Mouse (Mus musculus) kidney, postnatal 25 days (tissue): Measurements from ENCODE around the gene Gabrr3.

Source experiments
- DNase-seq, 2 experiments: peaks; one replicate each; pipeline ENCODE4 v3.0.0; 2021; ENCODE audit warnings: mixed read lengths in 2 of 2

Gene Gabrr3

DNA sequence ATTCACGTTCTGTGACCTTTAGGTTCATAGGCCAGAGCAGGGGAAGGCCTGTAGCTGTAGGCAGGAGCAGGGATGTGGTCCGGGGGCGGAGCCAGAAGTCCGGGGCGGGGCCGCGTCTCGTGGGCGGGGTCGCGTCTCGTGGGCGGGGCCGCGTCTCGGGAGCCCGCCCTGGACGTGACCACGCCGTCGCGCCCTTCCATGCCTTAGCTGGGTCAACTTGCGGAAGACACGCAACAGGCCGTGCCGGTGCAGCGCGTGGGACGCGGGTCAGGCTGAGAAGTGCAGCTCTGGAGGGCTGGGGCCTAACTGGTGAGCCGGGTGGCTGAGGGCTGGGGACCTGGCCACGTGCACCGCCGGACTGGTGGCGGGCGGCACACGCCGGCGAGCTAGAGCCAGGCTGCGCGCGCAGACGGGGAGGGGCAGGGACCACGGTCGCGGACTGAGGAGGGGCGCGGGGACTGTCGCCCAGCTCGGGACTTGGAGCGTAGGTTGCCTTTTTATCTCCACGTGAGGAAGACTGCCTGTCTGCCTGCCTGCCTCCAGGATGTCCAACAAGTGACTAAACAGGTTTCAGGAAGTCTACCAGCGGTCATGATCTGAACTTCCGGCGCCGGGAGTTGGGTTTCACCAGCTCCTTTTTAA is 64.6 kb downstream of the Gabrr3 start, which contains the start of gene Riox2:
Gene Riox2, plus strand, starts transcription at position 139 of the 642 bp plus-strand sequence.
- peak; percentile 83 to 91 for DNase-seq

- no peak for DNase-seq
These were observed 65.4 kb downstream of the Gabrr3 start for GRCm38 (mm10) chr16:59472546-59472945.

- DNase-seq: peak; percentile 70 to 84
These were observed 67.7 kb downstream of the Gabrr3 start for GRCm38 (mm10) chr16:59474788-59475187.

DNA sequence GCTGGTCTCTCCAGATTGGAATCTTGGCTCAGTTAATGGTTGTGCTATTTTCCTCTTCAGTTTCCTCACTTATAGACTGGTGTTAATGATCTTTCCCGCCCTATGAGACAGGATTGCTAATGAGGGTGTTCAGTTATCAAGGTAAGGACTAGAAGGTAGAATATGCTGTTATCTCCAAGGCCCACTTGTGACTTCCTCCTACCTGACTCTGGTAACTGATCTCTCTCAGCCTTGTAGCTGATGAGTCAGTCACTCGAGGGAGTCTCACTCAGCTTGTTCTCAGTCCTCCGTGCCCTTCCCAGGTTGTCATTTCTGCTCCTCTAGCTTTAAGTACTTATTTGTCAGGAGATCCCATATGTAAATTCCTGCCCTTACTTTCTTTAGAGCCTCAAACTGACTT is 70.8 kb downstream of the Gabrr3 start:
- DNase-seq: no peak

- DNase-seq: peak; percentile 14 to 42
These were observed 80.1 kb downstream of the Gabrr3 start for GRCm38 (mm10) chr16:59487239-59487638.

- no peak for DNase-seq
These were observed 80.9 kb downstream of the Gabrr3 start for GRCm38 (mm10) chr16:59487975-59488548.

GRCm38 (mm10) chr16:59493199-59493598 is 86.1 kb downstream of the Gabrr3 start:
- DNase-seq: peak; percentile 60 to 80

DNA sequence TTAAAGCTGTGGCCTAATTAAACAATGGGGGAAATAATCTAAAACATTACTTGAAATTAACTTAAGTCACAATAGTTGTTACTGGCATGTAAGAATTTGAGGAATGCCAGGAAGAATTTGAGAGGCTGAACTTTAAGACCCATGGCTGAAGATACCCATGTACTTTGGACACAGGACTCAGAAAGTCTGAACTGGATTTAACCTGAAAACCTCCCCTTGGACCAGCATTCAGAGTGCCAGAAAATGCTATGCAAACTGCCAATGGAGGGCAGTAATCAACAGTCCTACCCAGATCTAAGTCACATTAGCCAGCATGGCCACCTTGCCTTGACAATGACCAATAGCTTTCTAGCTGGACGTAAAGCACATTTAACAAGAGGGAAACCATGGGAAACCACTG is 90.8 kb downstream of the Gabrr3 start:
- peak; percentile 35 to 41 for DNase-seq

DNA sequence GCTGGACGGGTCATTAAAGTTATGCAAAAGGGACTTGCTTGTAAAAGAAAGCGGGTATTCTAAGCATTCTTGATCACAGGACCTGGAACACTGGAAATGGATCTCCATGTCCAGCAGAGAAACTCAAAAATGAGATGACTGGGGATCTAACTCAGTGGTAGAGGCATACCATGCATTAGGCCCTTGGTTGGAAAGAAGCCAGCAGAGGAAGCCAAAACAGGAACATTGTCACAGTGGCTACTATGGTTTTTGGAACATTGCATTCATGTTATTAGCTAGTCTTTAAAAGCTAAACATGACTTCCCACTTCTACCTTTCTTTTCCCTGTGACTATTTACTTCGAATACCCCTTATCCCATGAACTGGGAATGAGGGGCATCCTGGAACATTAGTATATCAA is 92.0 kb downstream of the Gabrr3 start:
- DNase-seq: no peak

- no peak for DNase-seq
These were observed 102.7 kb downstream of the Gabrr3 start for GRCm38 (mm10) chr16:59509830-59510229.
